Mouse (Mus musculus): ENCODE results near the gene Nrd1. TPM values are rescaled to one million over a fixed set of nuclear protein-coding genes. Genes with fewer than 3 reads are reported as not detected.
A peak's percentile ranks its signal among the peaks of the same experiment; 100 is the strongest.

Nrd1 gene
- polyA plus RNA-seq, 1 experiment from 2014 or later = 71.8 TPM

DNA sequence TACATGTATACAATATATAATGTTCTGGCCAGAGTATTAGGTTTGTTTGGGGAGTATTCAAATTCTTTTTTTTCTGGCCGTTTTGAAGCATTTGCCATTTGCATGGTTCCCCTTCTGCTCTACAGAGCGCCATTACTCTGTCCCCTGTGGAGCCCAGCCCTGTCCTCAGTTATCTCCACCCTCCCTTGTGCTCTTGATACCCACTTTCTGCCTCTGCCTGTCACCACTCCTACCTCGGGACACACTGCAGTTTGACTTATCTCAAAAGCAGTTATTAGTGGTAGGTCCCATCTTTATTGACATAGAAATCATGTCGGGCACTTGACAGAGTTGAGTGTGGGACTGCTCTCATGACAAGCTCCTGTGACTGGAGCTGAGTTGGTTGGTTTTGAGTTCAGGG, 42.3 kb downstream of the Nrd1 start:
- Histone ChIP-seq H3K4me2 (ENCODE audit: low read length) (no peak overlapping the region), H3K36me3 (ENCODE audit: control insufficient read depth, insufficient read depth, low read length) (peaks cover 88% of the 10 kb centered on the region)

DNA sequence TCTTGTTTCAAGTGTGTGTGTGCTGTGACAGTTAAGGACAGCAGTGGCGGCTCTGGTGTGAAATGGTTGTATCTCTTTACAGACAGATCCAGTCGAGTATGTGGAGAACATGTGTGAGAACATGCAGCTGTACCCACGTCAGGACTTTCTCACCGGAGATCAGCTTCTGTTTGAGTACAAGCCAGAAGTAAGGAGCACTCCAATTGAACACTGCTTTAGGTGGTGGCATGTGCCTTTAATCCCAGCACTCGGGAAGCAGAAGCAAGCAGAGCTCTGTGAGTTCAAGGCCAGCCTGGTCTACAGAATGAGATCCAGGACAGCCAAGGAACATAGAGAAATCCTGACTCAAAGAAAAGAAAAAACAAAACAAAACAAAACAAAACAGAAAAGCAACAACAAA, 42.8 kb downstream of the Nrd1 start:
- H3K36me3 ChIP-seq (ENCODE audit: control insufficient read depth, insufficient read depth, low read length) = peaks cover 92% of the 10 kb centered on the region
- no peak overlapping the region for H3K27ac ChIP-seq (replicated peaks; ENCODE audit: low read depth, low read length)
- H3K4me3 ChIP-seq (replicated peaks; ENCODE audit: low read depth, low read length) = no peak overlapping the region
- ATAC-seq (ENCODE audit: low FRiP score, low TSS enrichment) = no peak
- no peak for DNase-seq
- WGBS = 93% methylated on average over 5 of the region's 5 CpGs
- H3K9ac ChIP-seq (replicated peaks; ENCODE audit: low read length) = no peak overlapping the region
- H3K4me1 ChIP-seq (ENCODE audit: control insufficient read depth, insufficient read depth, low read length) = no peaks in the 10 kb centered on the region
- no peaks in the 10 kb centered on the region for H3K9me3 ChIP-seq (ENCODE audit: control insufficient read depth, low read length)
- H3K4me2 ChIP-seq (ENCODE audit: low read length) = no peak overlapping the region
- no peaks in the 10 kb centered on the region for H3K27me3 ChIP-seq (ENCODE audit: control insufficient read depth, insufficient read depth, low read length)

More for the DNA sequence above, 42.3 kb downstream of the Nrd1 start:
- 91% methylated on average over 4 of the region's 4 CpGs for WGBS
- Histone ChIP-seq H3K9me3 (ENCODE audit: control insufficient read depth, low read length) (no peaks in the 10 kb centered on the region), H3K27me3 (ENCODE audit: control insufficient read depth, insufficient read depth, low read length) (no peaks in the 10 kb centered on the region), H3K27ac (replicated peaks; ENCODE audit: low read depth, low read length) (no peak overlapping the region), H3K9ac (replicated peaks; ENCODE audit: low read length) (no peak overlapping the region), H3K4me3 (replicated peaks; ENCODE audit: low read depth, low read length) (no peak overlapping the region), H3K4me1 (ENCODE audit: control insufficient read depth, insufficient read depth, low read length) (no peaks in the 10 kb centered on the region)
- no peak for ATAC-seq (ENCODE audit: low FRiP score, low TSS enrichment)
- DNase-seq = no peak

DNA sequence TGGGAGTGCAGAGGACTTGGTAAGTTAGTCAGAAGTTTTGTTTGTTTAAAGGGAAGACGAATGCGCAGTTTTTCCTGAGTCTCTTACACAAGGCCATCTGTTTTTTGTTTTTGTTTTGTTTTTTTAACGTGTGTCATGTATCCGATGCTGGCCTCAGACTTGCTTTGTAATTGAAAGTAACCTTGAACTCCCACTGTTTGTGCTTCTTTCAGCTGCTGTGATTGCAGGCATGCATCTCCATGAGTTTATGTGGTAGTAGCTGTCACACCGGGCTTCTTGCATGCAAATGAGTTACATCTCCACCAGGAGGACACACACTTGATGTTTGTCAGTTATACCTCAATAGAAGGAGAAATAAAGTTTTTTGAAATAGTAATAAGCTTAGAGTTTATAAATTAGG, 43.3 kb downstream of the Nrd1 start:
- Histone ChIP-seq H3K9me3 (ENCODE audit: control insufficient read depth, low read length) (no peaks in the 10 kb centered on the region), H3K27ac (replicated peaks; ENCODE audit: low read depth, low read length) (no peak overlapping the region), H3K9ac (replicated peaks; ENCODE audit: low read length) (no peak overlapping the region), H3K4me2 (ENCODE audit: low read length) (no peak overlapping the region), H3K4me1 (ENCODE audit: control insufficient read depth, insufficient read depth, low read length) (no peaks in the 10 kb centered on the region), H3K36me3 (ENCODE audit: control insufficient read depth, insufficient read depth, low read length) (peaks cover 90% of the 10 kb centered on the region), H3K4me3 (replicated peaks; ENCODE audit: low read depth, low read length) (no peak overlapping the region), H3K27me3 (ENCODE audit: control insufficient read depth, insufficient read depth, low read length) (no peaks in the 10 kb centered on the region)
- 85% methylated on average over 5 of the region's 5 CpGs for WGBS
- ATAC-seq (ENCODE audit: low FRiP score, low TSS enrichment) = no peak
- no peak for DNase-seq

DNA sequence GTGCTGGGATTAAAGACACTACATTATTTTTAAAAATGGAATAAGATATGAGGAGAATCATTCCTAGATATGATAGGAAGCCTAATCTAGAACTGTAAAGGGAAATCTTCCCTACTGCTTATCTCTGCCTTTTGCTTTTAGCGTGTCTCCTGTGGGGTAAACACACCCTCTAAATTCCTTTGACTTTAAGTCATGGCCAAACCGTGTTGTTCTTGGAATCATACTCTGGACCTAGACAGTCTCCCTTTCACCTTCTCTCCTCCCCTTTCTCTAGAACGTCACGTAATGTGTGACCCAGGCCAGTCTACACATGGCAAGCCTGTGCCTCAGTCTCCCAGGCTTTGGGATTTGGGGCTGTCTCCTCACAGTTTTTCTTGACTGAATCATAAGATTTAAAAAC, 47.8 kb downstream of the Nrd1 start:
- Histone ChIP-seq H3K4me2 (ENCODE audit: low read length) (no peak overlapping the region), H3K4me1 (ENCODE audit: control insufficient read depth, insufficient read depth, low read length) (no peaks in the 10 kb centered on the region), H3K9ac (replicated peaks; ENCODE audit: low read length) (no peak overlapping the region), H3K4me3 (replicated peaks; ENCODE audit: low read depth, low read length) (no peak overlapping the region), H3K36me3 (ENCODE audit: control insufficient read depth, insufficient read depth, low read length) (peaks cover 87% of the 10 kb centered on the region), H3K27ac (replicated peaks; ENCODE audit: low read depth, low read length) (no peak overlapping the region), H3K9me3 (ENCODE audit: control insufficient read depth, low read length) (no peaks in the 10 kb centered on the region), H3K27me3 (ENCODE audit: control insufficient read depth, insufficient read depth, low read length) (no peaks in the 10 kb centered on the region)
- 93% methylated on average over 4 of the region's 4 CpGs for WGBS
- no peak for ATAC-seq (ENCODE audit: low FRiP score, low TSS enrichment)
- DNase-seq = no peak

DNA sequence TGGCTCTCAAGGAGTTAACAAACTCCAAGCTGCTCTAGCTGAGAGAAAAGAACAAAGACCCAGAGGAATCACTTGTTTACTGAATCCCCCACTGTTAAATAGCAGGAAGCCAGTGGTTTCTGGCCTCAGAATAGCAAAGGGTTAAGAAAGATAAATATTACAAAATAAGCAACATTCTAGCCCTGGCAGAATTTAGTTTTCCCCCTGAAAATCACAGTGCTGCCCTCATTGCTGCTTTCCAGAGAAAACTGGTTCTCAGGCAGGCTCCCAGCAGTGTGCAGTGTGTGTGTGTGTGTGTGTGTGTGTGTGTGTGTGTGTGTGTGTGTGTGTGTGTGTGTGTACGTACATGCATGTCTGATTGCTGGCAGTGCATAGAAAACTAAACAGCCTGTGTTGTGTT, 51.8 kb downstream of the Nrd1 start:
- 67% methylated on average over 1 of the region's 1 CpGs for WGBS
- H3K27ac ChIP-seq (replicated peaks; ENCODE audit: low read depth, low read length) = no peak overlapping the region
- no peak for ATAC-seq (ENCODE audit: low FRiP score, low TSS enrichment)
- H3K4me2 ChIP-seq (ENCODE audit: low read length) = no peak overlapping the region
- no peak overlapping the region for H3K4me3 ChIP-seq (replicated peaks; ENCODE audit: low read depth, low read length)
- H3K9ac ChIP-seq (replicated peaks; ENCODE audit: low read length) = no peak overlapping the region
- H3K4me1 ChIP-seq (ENCODE audit: control insufficient read depth, insufficient read depth, low read length) = no peaks in the 10 kb centered on the region
- H3K36me3 ChIP-seq (ENCODE audit: control insufficient read depth, insufficient read depth, low read length) = peaks cover 86% of the 10 kb centered on the region
- H3K27me3 ChIP-seq (ENCODE audit: control insufficient read depth, insufficient read depth, low read length) = no peaks in the 10 kb centered on the region
- peak; percentile 18 for DNase-seq
- no peaks in the 10 kb centered on the region for H3K9me3 ChIP-seq (ENCODE audit: control insufficient read depth, low read length)

DNA sequence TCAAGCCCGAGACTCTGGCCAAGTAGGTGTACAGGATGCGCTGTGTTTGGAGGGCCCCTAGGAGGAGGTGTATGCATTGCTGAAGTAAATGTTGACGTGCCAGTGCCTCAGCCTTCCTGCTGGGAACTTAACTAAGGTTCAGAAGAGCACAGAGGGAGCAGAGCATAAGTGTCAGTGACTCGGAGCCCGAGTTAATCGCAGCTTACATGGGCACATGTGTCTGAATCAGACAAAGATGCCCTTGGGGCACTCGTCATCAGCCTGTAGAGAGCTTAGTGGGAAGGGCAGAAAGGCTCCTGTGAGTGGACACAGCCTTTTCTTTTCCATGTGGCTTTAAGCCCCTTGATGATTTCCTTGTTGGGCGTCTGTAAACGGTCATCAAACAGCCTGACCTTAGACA, 53.5 kb downstream of the Nrd1 start:
- no peaks in the 10 kb centered on the region for H3K27me3 ChIP-seq (ENCODE audit: control insufficient read depth, insufficient read depth, low read length)
- ATAC-seq (ENCODE audit: low FRiP score, low TSS enrichment) = no peak
- peaks cover 90% of the 10 kb centered on the region for H3K36me3 ChIP-seq (ENCODE audit: control insufficient read depth, insufficient read depth, low read length)
- no peak for DNase-seq
- H3K27ac ChIP-seq (replicated peaks; ENCODE audit: low read depth, low read length) = no peak overlapping the region
- H3K9me3 ChIP-seq (ENCODE audit: control insufficient read depth, low read length) = no peaks in the 10 kb centered on the region
- H3K4me1 ChIP-seq (ENCODE audit: control insufficient read depth, insufficient read depth, low read length) = no peaks in the 10 kb centered on the region
- no peak overlapping the region for H3K4me3 ChIP-seq (replicated peaks; ENCODE audit: low read depth, low read length)
- 72% methylated on average over 9 of the region's 9 CpGs for WGBS
- no peak overlapping the region for H3K9ac ChIP-seq (replicated peaks; ENCODE audit: low read length)
- H3K4me2 ChIP-seq (ENCODE audit: low read length) = no peak overlapping the region

DNA sequence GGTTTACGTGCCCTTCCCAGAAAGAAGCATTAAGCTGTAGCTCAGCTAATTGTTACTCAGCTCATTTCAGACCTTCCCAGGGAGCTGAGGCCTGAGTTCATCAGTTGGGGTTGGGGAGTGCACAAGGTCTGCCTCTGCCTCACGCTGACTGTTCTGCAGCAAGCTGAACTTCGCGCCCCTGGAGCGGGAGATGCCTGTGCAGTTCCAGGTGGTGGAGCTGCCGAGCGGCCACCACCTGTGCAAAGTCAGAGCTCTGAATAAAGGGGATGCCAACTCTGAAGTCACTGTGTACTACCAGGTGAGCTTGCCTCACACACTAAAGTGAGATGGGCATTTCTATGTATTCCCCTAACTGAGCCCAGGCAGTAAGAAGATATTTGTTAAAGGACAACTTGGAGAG, 55.9 kb downstream of the Nrd1 start:
- 84% methylated on average over 7 of the region's 7 CpGs for WGBS
- DNase-seq (no peak), ATAC-seq (ENCODE audit: low FRiP score, low TSS enrichment) (no peak)
- no peaks in the 10 kb centered on the region for H3K27me3 ChIP-seq (ENCODE audit: control insufficient read depth, insufficient read depth, low read length)
- H3K4me1 ChIP-seq (ENCODE audit: control insufficient read depth, insufficient read depth, low read length) = no peaks in the 10 kb centered on the region
- no peaks in the 10 kb centered on the region for H3K9me3 ChIP-seq (ENCODE audit: control insufficient read depth, low read length)
- H3K27ac ChIP-seq (replicated peaks; ENCODE audit: low read depth, low read length) = no peak overlapping the region
- H3K4me3 ChIP-seq (replicated peaks; ENCODE audit: low read depth, low read length) = no peak overlapping the region
- H3K9ac ChIP-seq (replicated peaks; ENCODE audit: low read length) = no peak overlapping the region
- no peak overlapping the region for H3K4me2 ChIP-seq (ENCODE audit: low read length)
- H3K36me3 ChIP-seq (ENCODE audit: control insufficient read depth, insufficient read depth, low read length) = peaks cover 90% of the 10 kb centered on the region

DNA sequence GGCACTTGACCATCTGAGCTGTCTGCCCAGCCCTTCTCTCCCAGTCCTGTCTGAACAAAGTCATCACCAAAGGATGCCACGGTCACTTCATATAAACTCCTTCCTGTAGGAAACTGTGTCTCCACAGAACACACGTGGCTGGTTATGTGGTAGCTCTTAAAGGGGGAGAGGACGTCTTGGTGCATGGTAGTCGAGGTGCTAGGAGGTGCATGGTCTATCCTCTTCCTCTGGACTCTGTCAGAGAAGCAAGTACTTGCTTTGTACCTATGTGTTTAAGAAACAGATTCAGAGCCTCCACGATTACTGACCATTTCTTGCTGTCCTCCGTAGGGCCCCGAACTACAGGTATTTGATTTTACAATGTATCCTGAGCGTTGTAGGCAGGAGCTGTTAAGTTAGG, 57.2 kb downstream of the Nrd1 start:
- Histone ChIP-seq H3K4me2 (ENCODE audit: low read length) (no peak overlapping the region), H3K27ac (replicated peaks; ENCODE audit: low read depth, low read length) (no peak overlapping the region), H3K36me3 (ENCODE audit: control insufficient read depth, insufficient read depth, low read length) (peaks cover 91% of the 10 kb centered on the region), H3K9ac (replicated peaks; ENCODE audit: low read length) (no peak overlapping the region), H3K4me3 (replicated peaks; ENCODE audit: low read depth, low read length) (no peak overlapping the region), H3K4me1 (ENCODE audit: control insufficient read depth, insufficient read depth, low read length) (no peaks in the 10 kb centered on the region), H3K9me3 (ENCODE audit: control insufficient read depth, low read length) (no peaks in the 10 kb centered on the region), H3K27me3 (ENCODE audit: control insufficient read depth, insufficient read depth, low read length) (no peaks in the 10 kb centered on the region)
- DNase-seq = no peak
- WGBS = 96% methylated on average over 8 of the region's 8 CpGs
- ATAC-seq (ENCODE audit: low FRiP score, low TSS enrichment) = no peak

DNA sequence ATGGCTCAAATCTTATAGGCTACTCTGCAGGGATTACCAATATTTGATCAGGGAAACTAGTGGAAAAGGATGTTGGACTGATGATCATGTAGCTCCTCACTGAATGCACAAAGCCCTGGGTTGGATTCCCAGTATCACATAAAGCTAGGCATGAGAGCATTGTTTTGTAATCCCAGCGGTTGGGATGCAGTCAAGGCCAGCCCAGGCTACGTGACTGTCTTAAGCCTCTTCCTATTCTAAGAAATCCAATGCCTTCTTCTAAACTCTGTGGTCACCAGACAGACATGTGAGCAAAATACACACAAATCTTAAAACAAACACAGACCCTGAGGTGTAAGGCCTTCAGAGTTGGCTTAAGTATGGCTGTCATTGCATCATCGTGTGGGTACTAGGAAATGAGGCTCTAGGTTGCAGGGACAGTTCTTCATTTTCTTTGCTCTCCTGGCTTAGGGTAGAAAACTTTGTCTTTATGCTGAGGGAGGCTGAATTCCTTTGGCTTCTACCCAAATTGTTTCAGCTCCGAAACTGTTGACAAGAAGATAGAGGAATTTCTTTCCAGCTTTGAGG, 58.9 kb downstream of the Nrd1 start:
- H3K4me1 ChIP-seq (ENCODE audit: control insufficient read depth, insufficient read depth, low read length) = no peaks in the 10 kb centered on the region
- ATAC-seq (ENCODE audit: low FRiP score, low TSS enrichment) = no peak

More for the DNA sequence above, 58.9 kb downstream of the Nrd1 start:
- Histone ChIP-seq H3K27me3 (ENCODE audit: control insufficient read depth, insufficient read depth, low read length) (no peaks in the 10 kb centered on the region), H3K9me3 (ENCODE audit: control insufficient read depth, low read length) (no peaks in the 10 kb centered on the region), H3K9ac (replicated peaks; ENCODE audit: low read length) (no peak overlapping the region), H3K36me3 (ENCODE audit: control insufficient read depth, insufficient read depth, low read length) (peaks cover 95% of the 10 kb centered on the region), H3K27ac (replicated peaks; ENCODE audit: low read depth, low read length) (no peak overlapping the region), H3K4me2 (ENCODE audit: low read length) (no peak overlapping the region), H3K4me3 (replicated peaks; ENCODE audit: low read depth, low read length) (no peak overlapping the region)
- DNase-seq = no peak
- 95% methylated on average over 4 of the region's 4 CpGs for WGBS
